Mouse (Mus musculus): Measurements from ENCODE around the gene Cabcoco1. TPM values are rescaled to one million over a fixed set of nuclear protein-coding genes. Genes with fewer than 3 reads are reported as not detected.

Gene Cabcoco1
- polyA plus RNA-seq (2017; shearing (Covaris generic)): 2.8 TPM

GRCm38 (mm10) chr10:68541139-68541942 lies at the start of gene Cabcoco1:
TSS of gene Cabcoco1 (minus strand) at chr10:68541896.

Other genes starting within 250 kb of the Cabcoco1 start
- not detected for gene Tmem26, start 181.8 kb upstream of the Cabcoco1 start, polyA plus RNA-seq (2017; shearing (Covaris generic))

All from effector memory CD4-positive, alpha-beta T cell, adult 7 months (primary cell).